Mouse (Mus musculus): ENCODE data around the gene Mum1l1. TPM values are rescaled to one million over a fixed set of nuclear protein-coding genes. Genes with fewer than 3 reads are reported as not detected.
"Not testable (repeated sequence)": the region's sequence is repeated elsewhere in the genome, so short reads cannot be mapped to it uniquely, and the experiment has no call there.

Gene Mum1l1
- polyA plus RNA-seq (2016; fragmentation: Nextera tagmentation; extraction: Ambion mirVana): 31.6 and 34.7 TPM in 2 replicates

GRCm38 (mm10) chrX:139209829-139210225 lies at the start of gene Mum1l1:
Gene Mum1l1, plus strand, starts transcription at chrX:139210042.
- Histone ChIP-seq H3K4me3 (peak within 1 kb of the TSS; percentile 59), H3K4me1 (no peaks in the 10 kb centered on the region), H3K36me3 (replicated peaks) (no peaks in the 10 kb centered on the region), H3K27me3 (replicated peaks; ENCODE audit: low read depth, poor library complexity, severe bottlenecking) (peaks cover 37% of the 10 kb centered on the region), H3K9me3 (no peaks in the 10 kb centered on the region), H3K27ac (replicated peaks) (peak within 1 kb of the TSS; percentile 76)
- DNase-seq (ENCODE audit: low spot score): peak; percentile 85
- 19% methylated on average over 31 of the region's 31 CpGs for WGBS

DNA sequence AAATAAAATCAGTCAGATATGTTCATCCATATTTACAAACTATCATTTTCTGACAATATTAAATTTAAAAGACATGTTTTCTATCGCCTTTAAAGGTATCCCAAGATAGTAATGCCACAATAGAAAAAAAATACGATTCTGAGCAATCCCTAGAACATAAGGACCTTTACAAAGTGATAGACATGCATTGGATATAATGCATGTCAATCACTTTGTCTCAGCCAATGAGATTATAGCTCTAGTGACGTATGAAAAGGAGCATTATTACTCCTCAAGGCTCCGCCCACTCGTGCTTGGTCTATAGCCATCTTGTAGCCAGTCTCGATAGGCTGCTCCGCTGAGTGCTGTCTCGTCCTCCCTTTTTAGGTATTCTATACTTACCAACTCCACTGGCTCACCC lies 30.9 kb upstream of the Mum1l1 start, which contains the start of gene 4933428M09Rik:
TSS of gene 4933428M09Rik (plus strand) at position 301 of the 400 bp plus-strand sequence.
- Histone ChIP-seq H3K36me3 (replicated peaks) (no peaks in the 10 kb centered on the region), H3K9me3 (no peaks in the 10 kb centered on the region)
- 90% methylated on average over 8 of the region's 8 CpGs for WGBS

DNA sequence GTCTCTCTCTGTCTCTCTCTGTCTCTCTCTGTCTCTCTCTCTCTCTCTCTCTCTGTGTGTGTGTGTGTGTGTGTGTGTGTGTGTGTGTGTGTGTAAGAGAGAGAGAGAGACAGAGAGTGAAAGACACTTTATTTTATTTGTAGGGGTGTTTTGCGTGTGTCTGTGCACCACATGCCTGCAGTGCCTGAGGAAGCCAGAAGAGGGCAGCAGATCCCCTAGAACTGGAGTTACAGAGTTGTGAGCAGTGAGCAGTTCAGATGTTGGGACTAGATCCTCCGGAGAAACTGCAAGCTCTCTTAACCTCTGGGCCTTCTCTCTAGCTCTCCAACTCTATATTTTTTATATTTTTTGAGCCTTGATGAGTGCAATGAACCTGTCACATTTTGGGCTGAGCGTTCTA lies 18.3 kb upstream of the Mum1l1 start:
- whole genome bisulfite sequencing: 85% methylated on average over 3 of the region's 3 CpGs
- not testable (repeated sequence) for H3K9me3 ChIP-seq; DNase-seq (ENCODE audit: low spot score); H3K27ac ChIP-seq (replicated peaks); H3K4me1 ChIP-seq; H3K4me3 ChIP-seq; H3K36me3 ChIP-seq (replicated peaks)
- H3K27me3 ChIP-seq (replicated peaks; ENCODE audit: low read depth, poor library complexity, severe bottlenecking): peaks cover 23% of the 10 kb centered on the region; the same call in 1 of the 2 replicates

More for the DNA sequence above, 30.9 kb upstream of the Mum1l1 start, which contains the start of gene 4933428M09Rik:
- Histone ChIP-seq H3K4me3 (no peak within 1 kb of the TSS), H3K4me1 (no peaks in the 10 kb centered on the region), H3K27me3 (replicated peaks; ENCODE audit: low read depth, poor library complexity, severe bottlenecking) (no peaks in the 10 kb centered on the region), H3K27ac (replicated peaks) (no peak within 1 kb of the TSS)
- DNase-seq (ENCODE audit: low spot score): no peak

DNA sequence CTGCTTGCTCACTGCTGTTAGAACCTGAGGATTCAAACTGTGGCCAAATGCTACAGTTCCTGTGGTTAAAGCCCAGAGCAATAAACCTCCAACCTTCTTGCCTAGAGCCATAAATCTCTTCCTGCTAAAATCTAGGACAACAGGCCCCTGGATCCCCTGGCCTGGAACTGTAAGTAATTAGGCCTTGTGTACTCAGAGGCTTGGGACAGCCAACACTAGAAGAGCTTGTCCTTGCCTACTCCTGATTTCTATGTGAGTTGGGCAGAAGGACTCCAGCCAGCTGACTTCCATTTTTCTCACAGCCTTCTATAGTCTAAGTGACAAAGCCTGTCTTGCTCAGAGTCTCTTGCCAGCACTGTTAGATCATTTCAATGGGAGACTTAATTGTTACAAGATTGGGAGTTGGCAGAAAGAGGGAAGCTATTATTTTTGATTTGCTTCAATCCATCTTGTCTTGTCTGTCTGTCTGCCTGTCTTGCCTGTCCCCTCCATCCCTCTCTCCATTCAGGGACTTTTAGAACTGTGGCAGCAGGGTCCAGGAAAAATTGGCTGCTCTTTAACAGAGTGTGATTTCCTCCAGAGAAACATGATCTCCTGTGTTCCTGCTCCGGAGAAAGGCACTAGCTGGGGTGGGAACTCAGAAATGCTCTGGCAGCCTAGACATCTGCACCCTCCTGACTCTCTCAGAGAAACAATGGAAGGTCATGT lies 15.1 kb upstream of the Mum1l1 start:
- 28% methylated on average over 1 of the region's 1 CpGs for WGBS
- Histone ChIP-seq H3K27me3 (replicated peaks; ENCODE audit: low read depth, poor library complexity, severe bottlenecking) (peaks cover 23% of the 10 kb centered on the region; the same call in 1 of the 2 replicates), H3K27ac (replicated peaks) (no peak overlapping the region), H3K36me3 (replicated peaks) (no peaks in the 10 kb centered on the region), H3K4me1 (no peaks in the 10 kb centered on the region), H3K4me3 (no peak overlapping the region), H3K9me3 (no peaks in the 10 kb centered on the region)
- DNase-seq (ENCODE audit: low spot score): no peak

DNA sequence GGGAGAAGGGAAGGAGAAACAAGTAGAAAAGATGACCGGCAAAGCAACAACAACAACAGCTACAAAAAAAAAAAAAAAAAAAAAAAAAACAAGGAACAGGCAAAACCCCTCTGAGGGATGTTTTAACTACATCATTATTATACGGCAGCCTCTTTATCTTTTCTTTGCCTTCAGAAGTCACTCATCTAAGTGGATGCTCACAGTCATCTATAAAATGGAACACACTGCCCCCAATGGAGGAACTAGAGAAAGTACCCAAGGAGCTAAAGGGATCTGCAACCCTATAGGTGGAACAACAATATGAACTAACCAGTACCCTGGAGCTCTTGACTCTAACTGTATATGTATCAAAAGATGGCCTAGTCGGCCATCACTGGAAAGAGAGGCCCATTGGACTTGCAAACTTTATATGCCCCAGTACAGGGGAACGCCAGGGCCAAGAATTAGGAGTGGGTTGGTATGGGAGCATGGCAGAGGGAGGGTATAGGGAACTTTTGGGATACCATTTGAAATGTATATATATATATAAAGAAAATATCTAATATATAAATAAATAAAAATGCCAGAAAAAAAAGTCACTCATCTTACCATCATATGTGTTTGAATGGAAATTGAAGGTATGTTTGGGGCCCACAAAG lies 532 bp upstream of the Mum1l1 start:
- not testable (repeated sequence) for H3K9me3 ChIP-seq; H3K36me3 ChIP-seq (replicated peaks); H3K27ac ChIP-seq (replicated peaks); H3K4me3 ChIP-seq; DNase-seq (ENCODE audit: low spot score); H3K4me1 ChIP-seq
- 83% methylated on average over 4 of the region's 4 CpGs for whole genome bisulfite sequencing
- H3K27me3 ChIP-seq (replicated peaks; ENCODE audit: low read depth, poor library complexity, severe bottlenecking): peaks cover 32% of the 10 kb centered on the region

DNA sequence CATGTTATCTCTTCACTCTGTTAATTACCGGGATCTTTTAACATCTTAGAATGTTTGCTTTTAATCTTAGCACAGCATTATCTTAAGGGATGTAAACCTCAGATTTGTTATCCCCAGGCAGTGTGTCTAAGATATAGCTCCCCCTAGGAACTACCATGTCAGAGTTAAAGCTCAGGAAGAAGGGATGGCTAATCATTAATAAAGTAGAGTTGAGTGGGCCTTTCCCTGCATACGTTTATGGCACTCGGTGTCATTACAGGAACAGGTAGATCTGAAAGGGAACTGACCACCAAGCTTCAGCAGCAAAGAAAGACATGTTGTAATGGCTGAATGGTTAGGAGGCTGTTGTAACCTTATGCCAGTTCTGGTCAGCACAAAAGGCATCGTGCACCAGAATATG lies 4.9 kb downstream of the Mum1l1 start:
- 73% methylated on average over 4 of the region's 4 CpGs for WGBS
- H3K27me3 ChIP-seq (replicated peaks; ENCODE audit: low read depth, poor library complexity, severe bottlenecking): peaks cover 44% of the 10 kb centered on the region
- no peak overlapping the region for H3K27ac ChIP-seq (replicated peaks)
- H3K4me3 ChIP-seq: no peak overlapping the region
- no peaks in the 10 kb centered on the region for H3K9me3 ChIP-seq
- no peaks in the 10 kb centered on the region for H3K36me3 ChIP-seq (replicated peaks)
- no peaks in the 10 kb centered on the region for H3K4me1 ChIP-seq
- no peak for DNase-seq (ENCODE audit: low spot score)

- H3K27me3 ChIP-seq (replicated peaks; ENCODE audit: low read depth, poor library complexity, severe bottlenecking): peaks cover 30% of the 10 kb centered on the region
- no peaks in the 10 kb centered on the region for H3K36me3 ChIP-seq (replicated peaks)
- H3K27ac ChIP-seq (replicated peaks): no peak overlapping the region
- H3K4me1 ChIP-seq: no peaks in the 10 kb centered on the region
- no peaks in the 10 kb centered on the region for H3K9me3 ChIP-seq
- DNase-seq (ENCODE audit: low spot score): no peak
- WGBS: 70% methylated on average over 5 of the region's 5 CpGs
- peak overlapping the region; percentile 49; the same call in 1 of the 2 replicates for H3K4me3 ChIP-seq
Observed at GRCm38 (mm10) chrX:139216409-139216808, 6.6 kb downstream of the Mum1l1 start.

- 18% methylated on average over 22 of the region's 22 CpGs for WGBS
- Histone ChIP-seq H3K4me3 (peak overlapping the region; percentile 49), H3K36me3 (replicated peaks) (no peaks in the 10 kb centered on the region), H3K9me3 (no peaks in the 10 kb centered on the region), H3K27me3 (replicated peaks; ENCODE audit: low read depth, poor library complexity, severe bottlenecking) (peaks cover 28% of the 10 kb centered on the region), H3K27ac (replicated peaks) (peak overlapping the region; percentile 26; the same call in 1 of the 2 replicates), H3K4me1 (no peaks in the 10 kb centered on the region)
- DNase-seq (ENCODE audit: low spot score): peak; percentile 87
Observed at GRCm38 (mm10) chrX:139216991-139217593, 7.2 kb downstream of the Mum1l1 start.

DNA sequence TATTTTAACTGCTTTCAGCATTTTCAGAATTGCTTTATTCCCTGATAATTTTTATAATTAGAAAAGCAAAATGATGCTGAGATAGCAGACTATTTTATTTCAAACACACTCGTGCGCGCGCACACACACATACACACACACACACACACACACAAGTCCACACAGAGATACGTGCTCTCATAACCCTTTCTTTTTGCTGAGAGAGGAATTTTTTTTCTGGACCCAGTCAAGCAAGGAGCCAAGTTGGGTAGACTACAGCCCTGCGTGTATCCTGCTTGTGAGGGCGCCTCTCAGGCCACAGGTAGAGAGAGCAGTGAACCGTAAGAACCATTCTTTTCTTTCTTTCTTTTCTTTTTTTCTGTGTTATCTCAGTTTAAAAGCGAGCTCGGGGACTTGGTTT lies 7.9 kb downstream of the Mum1l1 start:
- 55% methylated on average over 10 of the region's 10 CpGs for WGBS
- Histone ChIP-seq H3K27ac (replicated peaks) (no peak overlapping the region), H3K4me1 (no peaks in the 10 kb centered on the region), H3K27me3 (replicated peaks; ENCODE audit: low read depth, poor library complexity, severe bottlenecking) (peaks cover 25% of the 10 kb centered on the region), H3K36me3 (replicated peaks) (no peaks in the 10 kb centered on the region), H3K9me3 (no peaks in the 10 kb centered on the region), H3K4me3 (peak overlapping the region; percentile 49)
- no peak for DNase-seq (ENCODE audit: low spot score)

DNA sequence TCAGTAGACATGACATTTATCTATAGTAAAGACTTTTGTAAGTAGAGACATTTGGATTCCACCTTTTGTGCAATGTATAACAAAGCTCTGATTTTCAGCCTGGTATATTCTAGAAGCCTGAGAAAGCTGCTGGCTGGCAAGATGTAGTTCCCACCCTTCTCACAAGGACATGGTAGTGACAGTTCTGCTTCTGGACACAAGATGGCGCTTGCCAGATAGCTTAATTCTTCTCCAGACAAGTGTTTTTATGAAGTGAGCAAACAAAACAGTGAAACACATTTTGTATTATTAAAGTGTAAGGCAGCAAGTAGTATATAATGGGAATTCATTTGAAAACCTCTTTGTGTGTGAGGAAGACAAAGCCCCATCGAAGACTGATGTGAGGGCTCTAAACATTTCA lies 9.2 kb downstream of the Mum1l1 start:
- no peaks in the 10 kb centered on the region for H3K9me3 ChIP-seq
- DNase-seq (ENCODE audit: low spot score): peak; percentile 23
- 33% methylated on average over 2 of the region's 2 CpGs for WGBS
- H3K4me1 ChIP-seq: no peaks in the 10 kb centered on the region
- no peaks in the 10 kb centered on the region for H3K36me3 ChIP-seq (replicated peaks)
- no peak overlapping the region for H3K27ac ChIP-seq (replicated peaks)
- peaks cover 15% of the 10 kb centered on the region; the same call in 1 of the 2 replicates for H3K27me3 ChIP-seq (replicated peaks; ENCODE audit: low read depth, poor library complexity, severe bottlenecking)
- no peak overlapping the region for H3K4me3 ChIP-seq

- H3K36me3 ChIP-seq (replicated peaks): no peaks in the 10 kb centered on the region
- no peaks in the 10 kb centered on the region for H3K4me1 ChIP-seq
- no peak overlapping the region for H3K27ac ChIP-seq (replicated peaks)
- no peak overlapping the region for H3K4me3 ChIP-seq
- H3K9me3 ChIP-seq: no peaks in the 10 kb centered on the region
- whole genome bisulfite sequencing: 79% methylated on average over 4 of the region's 4 CpGs
- no peak for DNase-seq (ENCODE audit: low spot score)
- peaks cover 4% of the 10 kb centered on the region; the same call in 1 of the 2 replicates for H3K27me3 ChIP-seq (replicated peaks; ENCODE audit: low read depth, poor library complexity, severe bottlenecking)
Observed at GRCm38 (mm10) chrX:139220830-139221229, 11.0 kb downstream of the Mum1l1 start.

DNA sequence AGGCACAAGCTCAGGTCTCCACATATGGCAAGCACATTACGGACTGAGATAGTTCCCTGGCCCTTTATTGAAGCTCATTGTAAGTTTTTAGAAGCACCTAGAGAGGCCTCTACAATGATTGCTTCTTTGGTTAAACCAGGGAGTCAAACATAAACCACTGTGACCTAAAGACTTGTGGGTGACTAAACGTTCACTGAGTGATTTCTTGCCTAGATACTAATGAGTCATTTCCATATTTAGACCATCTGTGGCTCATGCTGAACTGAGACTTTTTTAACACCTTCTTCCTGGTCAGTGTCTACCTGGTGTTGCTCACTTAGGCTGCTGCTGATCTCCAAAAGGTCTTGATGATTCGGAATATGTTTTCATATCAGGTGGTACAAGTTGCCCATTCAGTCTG lies 12.1 kb downstream of the Mum1l1 start:
- H3K36me3 ChIP-seq (replicated peaks): no peaks in the 10 kb centered on the region
- WGBS: 78% methylated on average over 3 of the region's 3 CpGs
- H3K4me1 ChIP-seq: no peaks in the 10 kb centered on the region
- DNase-seq (ENCODE audit: low spot score): no peak
- no peak overlapping the region for H3K4me3 ChIP-seq
- no peak overlapping the region for H3K27ac ChIP-seq (replicated peaks)
- no peaks in the 10 kb centered on the region for H3K9me3 ChIP-seq
- peaks cover 2% of the 10 kb centered on the region; the same call in 1 of the 2 replicates for H3K27me3 ChIP-seq (replicated peaks; ENCODE audit: low read depth, poor library complexity, severe bottlenecking)

All from embryonic facial prominence, embryonic 10.5 days (tissue).